Mouse (Mus musculus) ES-E14 (cell line): ENCODE measurements around the gene Aff1. TPM values are rescaled to one million over a fixed set of nuclear protein-coding genes. Genes with fewer than 3 reads are reported as not detected.

ENCODE experiments used
- DNase-seq: peaks from one replicate; pipeline ENCODE4 v3.0.0-alpha.2; 2013; ENCODE audit warnings: low read depth, low spot score
- H3K27ac ChIP-seq: 2 replicates; pipeline ENCODE4 v1.5.1; 2012; ENCODE audit warnings: low read depth, mild to moderate bottlenecking, low read length, moderate library complexity, mixed read lengths; ENCODE audit not compliant: poor library complexity, insufficient read depth, severe bottlenecking
- H3K36me3 ChIP-seq: 2 replicates; pipeline ENCODE4 v1.6.1; 2012; ENCODE audit warnings: mild to moderate bottlenecking, low read length, moderate library complexity, mixed read lengths; ENCODE audit not compliant: control insufficient read depth, poor library complexity, insufficient read depth, severe bottlenecking
- H3K4me1 ChIP-seq, 2 experiments: fragments of 150-350 bp in 1 of 2; sonication (generic) in 1 of 2; 2 replicates each; pipeline ENCODE4 v1.6.1; 2012; ENCODE audit warnings: low read length in 2 of 2, mild to moderate bottlenecking in 1 of 2, mixed read lengths in 1 of 2; ENCODE audit not compliant: control insufficient read depth in 2 of 2, insufficient read depth in 2 of 2, poor library complexity in 1 of 2
- H3K4me3 ChIP-seq, 2 experiments: fragments of 150-350 bp in 1 of 2; sonication (generic) in 1 of 2; 2 replicates each; pipeline ENCODE4 v1.5.1; 2012; ENCODE audit warnings: low read length in 2 of 2, low read depth in 1 of 2, mild to moderate bottlenecking in 1 of 2, mixed read lengths in 1 of 2; ENCODE audit not compliant: insufficient read depth in 1 of 2, poor library complexity in 1 of 2, severe bottlenecking in 1 of 2
- H3K9ac ChIP-seq: 2 replicates; pipeline ENCODE4 v1.6.1; 2012; ENCODE audit warnings: low read depth, mild to moderate bottlenecking, low read length, mixed read lengths; ENCODE audit not compliant: poor library complexity, insufficient read depth, severe bottlenecking
- H3K9me3 ChIP-seq: fragments of 150-350 bp; sonication (generic); 2 replicates; pipeline ENCODE4 v1.6.1; 2012; ENCODE audit warnings: low read depth, mild to moderate bottlenecking, low read length; ENCODE audit not compliant: control insufficient read depth, insufficient read depth
- CHD2 ChIP-seq: IDR thresholded peaks from 2 replicates; pipeline ENCODE4 v1.6.1; 2014; ENCODE audit warnings: mild to moderate bottlenecking, low read depth, low read length, inconsistent platforms
- HCFC1 ChIP-seq: IDR thresholded peaks from 2 replicates; pipeline ENCODE4 v1.6.1; 2012; ENCODE audit warnings: low read length, inconsistent platforms, borderline replicate concordance; ENCODE audit not compliant: insufficient read depth
- MAFK ChIP-seq: IDR thresholded peaks from 2 replicates; pipeline ENCODE4 v1.6.1; 2014; ENCODE audit warnings: mild to moderate bottlenecking, low read depth, low read length, inconsistent platforms; ENCODE audit not compliant: insufficient read depth
- ZC3H11A ChIP-seq: IDR thresholded peaks from 2 replicates; pipeline ENCODE4 v1.6.1; 2012; ENCODE audit warnings: low read depth, mild to moderate bottlenecking, inconsistent platforms, low read length, borderline replicate concordance
- ZNF384 ChIP-seq: IDR thresholded peaks from 2 replicates; pipeline ENCODE4 v1.6.1; 2012; ENCODE audit warnings: low read depth, low read length, inconsistent platforms
- in situ Hi-C, 2 experiments: fragments of 600-800 bp; cut with MboI; formaldehyde crosslinking; loops; one replicate each; pipeline ENCODE4 v1.15.1; 2025; ENCODE audit warnings: low sequenced_read_pairs in 2 of 2, inconsistent platforms in 1 of 2; ENCODE audit not compliant: unreplicated experiment in 2 of 2
- total RNA-seq: library from RNA; depleted of rRNA; stranded (reverse); fragments of 300-350 nt; gene quantifications from 2 replicates; pipeline ENCODE4 v1.2.3, GENCODE M21; 2012

The Aff1 gene
- total RNA-seq, 1 experiment, result 26.0 TPM

DNA sequence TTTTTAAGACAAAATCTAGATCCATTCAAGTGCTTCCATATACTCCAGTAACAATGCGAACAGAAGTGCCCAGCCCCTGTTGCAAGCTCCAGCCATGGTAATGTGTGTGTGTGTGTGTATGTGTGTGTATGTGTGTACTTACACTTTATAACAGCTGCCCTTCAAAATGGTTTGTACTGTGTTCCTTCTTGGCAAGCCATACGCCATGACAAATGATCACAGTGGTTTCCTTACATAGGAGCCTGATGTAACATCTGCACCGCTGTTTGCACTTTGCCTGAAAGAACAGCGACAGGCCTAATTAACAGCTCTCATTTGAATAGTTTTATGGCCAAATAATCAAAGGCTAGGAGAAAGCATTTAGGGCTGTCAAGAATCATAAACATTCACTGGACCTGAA, 37.4 kb upstream of the Aff1 start:
- DNase-seq, result no peak
- H3K4me1 ChIP-seq, result peaks cover 0 to 5% of the 10 kb centered on the region in 2 experiments; a peak in 1 of 4 replicates
- no peaks in the 10 kb centered on the region for H3K9me3 ChIP-seq
- H3K36me3 ChIP-seq, result no peaks in the 10 kb centered on the region
- in situ Hi-C loops, result loop anchor here (10.0 to 25.0 kb wide), 2 partner anchors 292 to 300 kb away; no protein-coding TSS in a partner anchor
- no peak overlapping the region for H3K9ac ChIP-seq
- no peak overlapping the region for H3K27ac ChIP-seq
- no peak for TF ChIP-seq ZC3H11A
- peak overlapping the region in 1 of 2 experiments; percentile 50; a peak in 2 of 4 replicates for H3K4me3 ChIP-seq

DNA sequence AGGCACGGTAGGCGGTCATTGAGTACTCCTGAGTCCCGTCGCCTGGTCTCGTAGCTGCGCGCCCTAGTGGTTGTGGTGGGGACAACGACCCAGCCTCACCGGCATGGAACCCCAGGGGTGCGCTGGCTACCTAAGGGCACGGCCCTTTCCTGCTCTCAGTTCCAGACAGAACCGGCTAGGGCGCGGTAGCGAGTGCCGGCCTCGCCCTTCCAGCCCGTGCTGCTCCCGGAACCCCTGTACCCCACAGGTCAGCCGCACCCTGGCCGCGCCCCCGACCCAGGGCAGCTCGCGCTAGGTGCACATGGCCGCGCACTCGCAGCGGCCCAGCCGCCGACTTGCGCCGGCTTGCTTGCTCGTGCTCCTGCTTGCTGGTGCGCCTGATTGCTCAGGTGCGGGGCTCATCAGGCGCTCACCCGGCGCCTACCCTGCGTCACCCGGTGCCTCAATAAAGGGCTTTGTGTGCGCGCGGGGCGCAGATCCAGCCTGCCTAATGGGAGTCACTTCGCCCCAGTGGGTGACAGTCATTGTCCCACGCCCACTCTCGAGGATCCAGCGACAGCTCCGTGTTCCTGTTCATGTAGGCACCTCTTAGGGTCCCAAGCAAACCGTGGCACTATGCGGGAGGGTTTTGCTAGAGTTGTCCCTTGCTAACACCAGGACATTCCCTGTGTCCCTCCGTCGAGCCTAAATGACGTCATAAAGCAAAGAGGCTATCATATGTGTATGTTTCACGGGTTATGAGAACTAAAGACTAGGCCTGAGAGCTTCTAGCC, 36.6 kb upstream of the Aff1 start, which contains the start of gene 1700016H13Rik:
TSS of gene 1700016H13Rik (minus strand) at position 665 of the 773 bp plus-strand sequence.
- Histone ChIP-seq H3K27ac (peak within 1 kb of the TSS; percentile 54), H3K36me3 (no peaks in the 10 kb centered on the region), H3K9ac (peak within 1 kb of the TSS; percentile 68), H3K4me1 (peaks cover 0 to 5% of the 10 kb centered on the region in 2 experiments; a peak in 1 of 4 replicates), H3K4me3 (peak within 1 kb of the TSS; percentile 66 to 75), H3K9me3 (no peaks in the 10 kb centered on the region)
- peak; percentile 58 for DNase-seq
- in situ Hi-C loops, result loop anchor here (10.0 to 25.0 kb wide), 2 partner anchors 293 to 301 kb away; no protein-coding TSS in a partner anchor
- TF ChIP-seq CHD2, result no peak
- TF ChIP-seq HCFC1, result peak; percentile 32; the same call in 1 of the 2 replicates

GRCm38 (mm10) chr5:103658921-103659320, 33.3 kb upstream of the Aff1 start:
- TF ChIP-seq HCFC1 (no peak), MAFK (no peak), ZNF384 (no peak), ZC3H11A (no peak), CHD2 (no peak)
- Histone ChIP-seq H3K9me3 (no peaks in the 10 kb centered on the region), H3K27ac (no peak overlapping the region), H3K36me3 (no peaks in the 10 kb centered on the region), H3K4me1 (peaks cover 0 to 7% of the 10 kb centered on the region in 2 experiments; a peak in 1 of 4 replicates), H3K9ac (no peak overlapping the region), H3K4me3 (no peak overlapping the region)
- in situ Hi-C loops, result loop anchor here (10.0 to 25.0 kb wide), 2 partner anchors 297 to 304 kb away; no protein-coding TSS in a partner anchor
- no peak for DNase-seq

- in situ Hi-C loops, result loop anchor here (10.0 to 25.0 kb wide), 2 partner anchors 297 to 305 kb away; no protein-coding TSS in a partner anchor
- Histone ChIP-seq H3K9ac (no peak overlapping the region), H3K27ac (no peak overlapping the region), H3K9me3 (no peaks in the 10 kb centered on the region), H3K4me1 (peaks cover 0 to 8% of the 10 kb centered on the region in 2 experiments; a peak in 1 of 4 replicates), H3K36me3 (no peaks in the 10 kb centered on the region), H3K4me3 (no peak overlapping the region)
- TF ChIP-seq MAFK, result no peak
- TF ChIP-seq HCFC1, result no peak
- no peak for TF ChIP-seq ZNF384
- no peak for TF ChIP-seq ZC3H11A
- TF ChIP-seq CHD2, result no peak
- peak; percentile 62 for DNase-seq
Measured at GRCm38 (mm10) chr5:103659571-103659970, 32.6 kb upstream of the Aff1 start.
